Mouse (Mus musculus): ENCODE measurements around the gene Itsn2.

DNA sequence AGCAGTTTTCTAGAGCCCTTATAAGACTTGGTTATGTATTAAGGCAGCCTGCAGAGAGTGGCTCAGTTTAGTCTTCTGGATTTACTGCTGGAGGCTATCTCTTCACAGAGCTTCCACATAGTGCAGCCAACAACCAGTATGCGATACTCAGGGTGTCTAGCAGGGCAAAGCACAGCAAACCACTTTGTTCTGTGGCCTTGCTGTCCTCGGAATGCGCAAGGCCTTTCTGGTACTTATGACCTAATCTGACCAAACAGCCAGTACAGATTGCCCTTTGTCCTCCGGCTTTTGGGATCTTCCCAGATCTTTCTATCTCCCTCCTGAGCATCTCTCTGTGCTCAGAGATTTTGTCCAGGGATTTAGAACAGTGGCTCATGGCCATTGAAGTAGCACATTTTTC lies 93.0 kb downstream of the Itsn2 start:
- TF ChIP-seq CTCF (conservative IDR thresholded peaks at IDR 0.05; ENCODE audit: insufficient read depth, insufficient read length, low read depth, low read length): no peak
- no peak for TF ChIP-seq POLR2A (IDR thresholded peaks at IDR 0.05; ENCODE audit: low read depth, low read length)

All from kidney, adult 2 months (tissue).